Mouse (Mus musculus) heart, postnatal 4 days (tissue): Measurements from ENCODE around the gene Sh3pxd2b. TPM values are rescaled to one million over a fixed set of nuclear protein-coding genes. Genes with fewer than 3 reads are reported as not detected.

Experiments
- DNase-seq: peaks from one replicate; pipeline ENCODE4 v3.0.0; 2021
- total RNA-seq, 2 experiments: library from RNA; stranded (reverse); gene quantifications; 2 replicates each; pipeline ENCODE4 v1.2.3; 2021

Sh3pxd2b gene
- total RNA-seq, 2 experiments from 2014 or later: 30.1 to 31.0 TPM

GRCm38 (mm10) chr11:32374027-32374589 is 26.5 kb downstream of the Sh3pxd2b start:
- DNase-seq: peak; percentile 18

GRCm38 (mm10) chr11:32375104-32375535 is 27.5 kb downstream of the Sh3pxd2b start:
- peak; percentile 71 for DNase-seq

- DNase-seq: peak; percentile 7
Observed at GRCm38 (mm10) chr11:32376086-32376485, 28.5 kb downstream of the Sh3pxd2b start.

GRCm38 (mm10) chr11:32379910-32380309 is 32.3 kb downstream of the Sh3pxd2b start:
- DNase-seq: no peak

- DNase-seq: peak; percentile 70
Observed at GRCm38 (mm10) chr11:32383341-32384134, 35.9 kb downstream of the Sh3pxd2b start.

- DNase-seq: no peak
Observed at GRCm38 (mm10) chr11:32384135-32384801, 36.6 kb downstream of the Sh3pxd2b start.

GRCm38 (mm10) chr11:32386043-32386442 is 38.4 kb downstream of the Sh3pxd2b start:
- no peak for DNase-seq

- DNase-seq: no peak
Observed at GRCm38 (mm10) chr11:32388064-32388463, 40.4 kb downstream of the Sh3pxd2b start.

- no peak for DNase-seq
Observed at GRCm38 (mm10) chr11:32393095-32393494, 45.5 kb downstream of the Sh3pxd2b start.

GRCm38 (mm10) chr11:32395791-32396190 is 48.2 kb downstream of the Sh3pxd2b start:
- peak; percentile 40 for DNase-seq

GRCm38 (mm10) chr11:32398446-32398845 is 50.8 kb downstream of the Sh3pxd2b start:
- DNase-seq: peak; percentile 47

- DNase-seq: no peak
Observed at GRCm38 (mm10) chr11:32399261-32399660, 51.6 kb downstream of the Sh3pxd2b start.

- DNase-seq: no peak
Observed at GRCm38 (mm10) chr11:32402712-32403111, 55.1 kb downstream of the Sh3pxd2b start.

- DNase-seq: no peak
Observed at GRCm38 (mm10) chr11:32404708-32405107, 57.1 kb downstream of the Sh3pxd2b start.

GRCm38 (mm10) chr11:32407863-32408262 is 60.2 kb downstream of the Sh3pxd2b start:
- DNase-seq: no peak

- DNase-seq: no peak
Observed at GRCm38 (mm10) chr11:32409052-32409451, 61.4 kb downstream of the Sh3pxd2b start.

- no peak for DNase-seq
Observed at GRCm38 (mm10) chr11:32409823-32410562, 62.4 kb downstream of the Sh3pxd2b start.

- DNase-seq: no peak
Observed at GRCm38 (mm10) chr11:32420001-32420400, 72.4 kb downstream of the Sh3pxd2b start.

- no peak for DNase-seq
Observed at GRCm38 (mm10) chr11:32423311-32423710, 75.7 kb downstream of the Sh3pxd2b start.

GRCm38 (mm10) chr11:32424600-32424999 is 77.0 kb downstream of the Sh3pxd2b start:
- no peak for DNase-seq

GRCm38 (mm10) chr11:32425043-32425658 is 77.5 kb downstream of the Sh3pxd2b start:
- DNase-seq: no peak

GRCm38 (mm10) chr11:32427537-32427936 is 79.9 kb downstream of the Sh3pxd2b start:
- no peak for DNase-seq
